Mouse (Mus musculus) adipose tissue, adult 10 weeks (tissue): ENCODE results near the gene Arhgef26. TPM values are rescaled to one million over a fixed set of nuclear protein-coding genes. Genes with fewer than 3 reads are reported as not detected.

ENCODE experiments used
- polyA plus RNA-seq: library from polyadenylated mRNA; stranded (reverse); fragments of 350-450 nt; fragmentation: Illumina TruSeq; extraction: RNeasy Lipid Tissue Mini Kit (QIAGEN cat#74804); gene quantifications from one replicate; pipeline ENCODE4 v1.2.3, GENCODE M21; 2014; ENCODE audit warnings: low read depth, low replicate concordance

Arhgef26 gene
- polyA plus RNA-seq = 4.5 TPM

GRCm38 (mm10) chr3:62338044-62338443 is at the start of gene Arhgef26:
Arhgef26 (plus strand) TSS chr3:62338344.

GRCm38 (mm10) chr3:62506488-62507205 is 168.5 kb downstream of the Arhgef26 start, which contains the start of gene Dhx36:
Dhx36 (minus strand) TSS chr3:62507004.

Other genes starting within 250 kb of the Arhgef26 start
- 20.6 TPM for gene Dhx36, start 168.7 kb downstream of the Arhgef26 start, polyA plus RNA-seq